Mouse (Mus musculus) liver, postnatal 0 days (tissue): ENCODE results near the gene Tgm2. TPM values are rescaled to one million over a fixed set of nuclear protein-coding genes. Genes with fewer than 3 reads are reported as not detected.

Source experiments
- ATAC-seq: fragments of 200-750 bp; cut with Nextera tagmentation; 2 replicates; pipeline ENCODE4 v1.8.0; 2017; ENCODE audit warnings: mild to moderate bottlenecking, moderate library complexity
- DNase-seq: peaks from one replicate; pipeline ENCODE4 v3.0.0-alpha.2; 2016
- H3K27ac ChIP-seq: fragments of 300-500 bp; sonication (generic); 2 replicates; pipeline ENCODE4 v1.5.1; 2014; ENCODE audit warnings: antibody characterized with exemption, moderate library complexity, mild to moderate bottlenecking, low read depth
- H3K27me3 ChIP-seq: fragments of 300-500 bp; sonication (generic); 2 replicates; pipeline ENCODE4 v1.6.1; 2014; ENCODE audit warnings: low read length, control low read depth, mixed read lengths; ENCODE audit not compliant: insufficient read depth
- H3K36me3 ChIP-seq: fragments of 300-500 bp; sonication (generic); replicated peaks from 2 replicates; pipeline ENCODE4 v1.6.1; 2014; ENCODE audit warnings: mild to moderate bottlenecking, control low read depth, low read length, moderate library complexity, mixed read lengths; ENCODE audit not compliant: insufficient read depth
- H3K4me1 ChIP-seq: fragments of 300-500 bp; sonication (generic); 2 replicates; pipeline ENCODE4 v1.6.1; 2014; ENCODE audit warnings: antibody characterized with exemption, mild to moderate bottlenecking, control low read depth; ENCODE audit not compliant: insufficient read depth
- H3K4me2 ChIP-seq: fragments of 300-500 bp; sonication (generic); 2 replicates; pipeline ENCODE4 v1.6.1; 2014; ENCODE audit warnings: low read depth, mild to moderate bottlenecking, low read length, moderate library complexity, mixed read lengths
- H3K4me3 ChIP-seq: fragments of 300-500 bp; sonication (generic); 2 replicates; pipeline ENCODE4 v1.5.1; 2014; ENCODE audit warnings: low read depth, low read length
- H3K9ac ChIP-seq: fragments of 300-500 bp; sonication (generic); replicated peaks from 2 replicates; pipeline ENCODE4 v1.6.1; 2014; ENCODE audit warnings: mild to moderate bottlenecking, moderate library complexity
- H3K9me3 ChIP-seq: fragments of 300-500 bp; sonication (generic); 2 replicates; pipeline ENCODE4 v1.6.1; 2016; ENCODE audit warnings: mild to moderate bottlenecking, control low read depth, low read length, mixed read lengths
- CTCF ChIP-seq: sonication (generic); IDR thresholded peaks from 2 replicates; pipeline ENCODE4 v1.5.1; 2016; ENCODE audit warnings: antibody characterized with exemption, low read depth
- EP300 ChIP-seq: IDR thresholded peaks from 2 replicates; pipeline ENCODE4 v1.6.1; 2016; ENCODE audit warnings: antibody characterized with exemption, low read depth, mild to moderate bottlenecking
- WGBS: fragments of 180-500 bp; shearing (Covaris S2); extraction: QIAGEN DNeasy Blood & Tissue Kit; methylation state at CpG from one replicate; pipeline ENCODE4 v1.1.7; 2014; ENCODE audit not compliant: insufficient replicate concordance; 5-methylcytosine and 5-hydroxymethylcytosine counted together
- polyA plus RNA-seq: library from polyadenylated mRNA; unstranded; fragments of >200 nt; fragmentation: Nextera tagmentation; extraction: Ambion mirVana; gene quantifications from 2 replicates; pipeline ENCODE4 v1.2.1, GENCODE M21; 2015

The Tgm2 gene
- polyA plus RNA-seq, 1 experiment from 2014 or later = 59.7 TPM

GRCm38 (mm10) chr2:158161761-158162160 lies 15.5 kb upstream of the Tgm2 start:
- Histone ChIP-seq H3K27me3 (no peaks in the 10 kb centered on the region), H3K9me3 (no peaks in the 10 kb centered on the region), H3K9ac (0 out of 2 replicates have a peak overlapping the region, but pooled peaks have one; percentile 5), H3K36me3 (no peaks in the 10 kb centered on the region), H3K27ac (peak overlapping the region; percentile 81), H3K4me3 (no peak overlapping the region), H3K4me1 (peaks cover 57% of the 10 kb centered on the region), H3K4me2 (no peak overlapping the region)
- TF ChIP-seq EP300 (no peak), CTCF (no peak)
- WGBS = 57% methylated on average over 6 of the region's 6 CpGs
- peak; percentile 81 for ATAC-seq
- no peak for DNase-seq

GRCm38 (mm10) chr2:158159376-158160235 lies 13.4 kb upstream of the Tgm2 start:
- no peaks in the 10 kb centered on the region for H3K9me3 ChIP-seq
- peak overlapping the region; percentile 81 for H3K27ac ChIP-seq
- 13% methylated on average over 7 of the region's 7 CpGs for WGBS
- H3K4me1 ChIP-seq = peaks cover 62% of the 10 kb centered on the region
- TF ChIP-seq EP300 (no peak), CTCF (no peak)
- H3K4me3 ChIP-seq = no peak overlapping the region
- H3K36me3 ChIP-seq = no peaks in the 10 kb centered on the region
- peak overlapping the region; percentile 22 for H3K9ac ChIP-seq
- H3K4me2 ChIP-seq = peak overlapping the region; percentile 53
- ATAC-seq = peak; percentile 30
- no peak for DNase-seq
- no peaks in the 10 kb centered on the region for H3K27me3 ChIP-seq

GRCm38 (mm10) chr2:158157654-158158053 lies 11.4 kb upstream of the Tgm2 start:
- ATAC-seq = no peak
- WGBS = 79% methylated on average over 8 of the region's 8 CpGs
- no peaks in the 10 kb centered on the region for H3K36me3 ChIP-seq

GRCm38 (mm10) chr2:158156487-158156886 lies 10.3 kb upstream of the Tgm2 start:
- WGBS = 57% methylated on average over 9 of the region's 9 CpGs
- Histone ChIP-seq H3K9me3 (no peaks in the 10 kb centered on the region), H3K4me3 (no peak overlapping the region), H3K27ac (peak overlapping the region; percentile 69), H3K4me1 (peaks cover 64% of the 10 kb centered on the region), H3K27me3 (no peaks in the 10 kb centered on the region), H3K36me3 (no peaks in the 10 kb centered on the region), H3K9ac (no peak overlapping the region), H3K4me2 (no peak overlapping the region)
- no peak for ATAC-seq
- DNase-seq = no peak
- TF ChIP-seq EP300 (no peak), CTCF (no peak)

More at GRCm38 (mm10) chr2:158157654-158158053, 11.4 kb upstream of the Tgm2 start:
- H3K4me1 ChIP-seq = peaks cover 65% of the 10 kb centered on the region
- no peak overlapping the region for H3K9ac ChIP-seq
- H3K27ac ChIP-seq = no peak overlapping the region
- TF ChIP-seq CTCF (no peak), EP300 (no peak)
- no peaks in the 10 kb centered on the region for H3K9me3 ChIP-seq
- H3K27me3 ChIP-seq = no peaks in the 10 kb centered on the region
- no peak overlapping the region for H3K4me2 ChIP-seq
- H3K4me3 ChIP-seq = no peak overlapping the region
- DNase-seq = no peak

GRCm38 (mm10) chr2:158155615-158156014 lies 9.4 kb upstream of the Tgm2 start:
- H3K36me3 ChIP-seq = no peaks in the 10 kb centered on the region
- DNase-seq (no peak), ATAC-seq (peak; percentile 70)
- H3K4me1 ChIP-seq = peaks cover 55% of the 10 kb centered on the region
- no peak overlapping the region for H3K9ac ChIP-seq
- no peaks in the 10 kb centered on the region for H3K27me3 ChIP-seq
- no peak overlapping the region for H3K4me3 ChIP-seq
- no peak overlapping the region for H3K4me2 ChIP-seq
- peak overlapping the region; percentile 69 for H3K27ac ChIP-seq
- no peaks in the 10 kb centered on the region for H3K9me3 ChIP-seq
- 36% methylated on average over 2 of the region's 2 CpGs for WGBS
- TF ChIP-seq EP300 = 0 out of 2 replicates have a peak, but pooled peaks have one; percentile 17
- TF ChIP-seq CTCF = no peak

- TF ChIP-seq EP300 (no peak), CTCF (no peak)
- peak; percentile 37 for ATAC-seq
- Histone ChIP-seq H3K4me1 (peaks cover 50% of the 10 kb centered on the region), H3K4me3 (no peak overlapping the region), H3K9me3 (no peaks in the 10 kb centered on the region), H3K27me3 (no peaks in the 10 kb centered on the region), H3K36me3 (no peaks in the 10 kb centered on the region), H3K9ac (no peak overlapping the region), H3K27ac (peak overlapping the region; percentile 69; the same call in 1 of the 2 replicates), H3K4me2 (no peak overlapping the region)
- DNase-seq = no peak
- WGBS = 72% methylated on average over 7 of the region's 7 CpGs
Measured at GRCm38 (mm10) chr2:158155101-158155500, 8.9 kb upstream of the Tgm2 start.
